ENCODE assay signal across 18 mouse cellular contexts in the genomic region with DNA sequence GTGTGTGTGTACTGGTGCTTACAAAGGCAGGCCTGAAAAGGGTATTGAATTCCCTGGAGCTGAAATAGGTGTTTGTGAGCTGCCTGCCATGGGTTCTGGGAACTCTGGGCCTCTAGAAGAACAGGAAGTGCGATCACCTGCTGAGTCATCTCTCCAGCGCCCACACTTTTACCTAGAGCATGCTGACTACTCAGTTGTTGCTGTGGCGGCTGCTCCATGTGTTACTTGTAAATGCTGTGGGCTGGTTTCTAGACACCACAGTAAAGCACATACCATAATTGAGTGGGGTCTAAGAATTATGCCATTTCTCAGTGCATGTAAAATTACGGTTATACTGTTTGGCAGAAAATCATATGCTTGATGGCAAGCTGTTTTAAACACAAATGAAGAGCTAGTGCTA. TPM values are rescaled to one million over a fixed set of nuclear protein-coding genes. Genes with fewer than 3 reads are reported as not detected.
DNase-seq lines count a peak whose midpoint lies in the region; ATAC-seq and TF ChIP-seq lines count a peak whose summit lies in the region.
"Had no signal": no experiment of that assay in that cellular context is flagged by ENCODE, and none has a peak within 500 bp of the region (broad histone marks: within the 10 kb centered on the region; RNA-seq: fewer than 3 reads in every experiment).

No protein-coding gene starts in this region.

- H3K27ac ChIP-seq in forebrain, postnatal 0 days (ENCODE audit: low read depth, low read length), result no peak overlapping the region
- no peak overlapping the region for H3K27ac ChIP-seq in forebrain, embryonic 14.5 days (ENCODE audit: low read depth, low read length)
- no peak overlapping the region for H3K27ac ChIP-seq in thymus, adult 2 months (ENCODE audit: control insufficient read depth, insufficient read depth, low read length)
- no peak overlapping the region for H3K27ac ChIP-seq in lung, postnatal 0 days (ENCODE audit: low read length)
- H3K27ac ChIP-seq: limb, embryonic 10.5 days; liver, embryonic 13.5 days had no signal

- 62% methylated on average over 4 of the region's 4 CpGs for WGBS in forebrain, postnatal 0 days
- WGBS in forebrain, embryonic 14.5 days, result 73% methylated on average over 4 of the region's 4 CpGs
- 24% methylated on average over 4 of the region's 4 CpGs for WGBS in thymus, adult 2 months
- WGBS in lung, postnatal 0 days, result 72% methylated on average over 4 of the region's 4 CpGs

- no peak for TF ChIP-seq EP300 in lung, postnatal 0 days (IDR thresholded peaks at IDR 0.05)

- no peak overlapping the region for H3K4me2 ChIP-seq in forebrain, postnatal 0 days (ENCODE audit: low read depth)
- H3K4me2 ChIP-seq in forebrain, embryonic 14.5 days (ENCODE audit: low read length), result no peak overlapping the region
- no peak overlapping the region for H3K4me2 ChIP-seq in lung, postnatal 0 days (replicated peaks; ENCODE audit: low read depth, low read length)
- H3K4me2 ChIP-seq: liver, embryonic 13.5 days had no signal

- H3K9ac ChIP-seq in forebrain, postnatal 0 days, result no peak overlapping the region
- H3K9ac ChIP-seq in forebrain, embryonic 14.5 days (ENCODE audit: low read length), result no peak overlapping the region
- no peak overlapping the region for H3K9ac ChIP-seq in lung, postnatal 0 days (replicated peaks; ENCODE audit: low read depth)
- H3K9ac ChIP-seq: liver, embryonic 13.5 days had no signal

- DNase-seq in forebrain, postnatal 0 days, result peak; percentile 27
- DNase-seq in forebrain, embryonic 14.5 days (ENCODE audit: low spot score), result no peak
- peak; percentile 25 for DNase-seq in thymus, postnatal 0 days (ENCODE audit: low spot score)
- DNase-seq in thymus, adult 2 months, result no peak
- DNase-seq in thymus, postnatal 4 days, result peak; percentile 35
- DNase-seq in lung, postnatal 25 days (ENCODE audit: low spot score), result no peak
- no peak for DNase-seq in lung, postnatal 0 days (ENCODE audit: low spot score)
- DNase-seq: B cell, adult 2 months; cerebellum, adult 2 months; embryo, embryonic 11 days; heart, adult 18-20 months; kidney, adult 9 months; liver, embryonic 13.5 days; lung, postnatal 10 days; midbrain, embryonic 14.5 days had no signal

- no peak for TF ChIP-seq POLR2A in thymus, adult 2 months (IDR thresholded peaks at IDR 0.05; ENCODE audit: control insufficient read depth, extremely low read depth, insufficient read depth, low read length, poor library complexity)

- H3K36me3 ChIP-seq in forebrain, postnatal 0 days (ENCODE audit: insufficient read depth), result no peaks in the 10 kb centered on the region
- no peaks in the 10 kb centered on the region for H3K36me3 ChIP-seq in forebrain, embryonic 14.5 days (ENCODE audit: control insufficient read depth, insufficient read depth, low read length)
- 0 out of 2 replicates have a peak, but pooled peaks cover under 1% of the 10 kb centered on the region for H3K36me3 ChIP-seq in thymus, adult 2 months (ENCODE audit: control insufficient read depth, insufficient read depth, low read length)
- H3K36me3 ChIP-seq in lung, postnatal 0 days (ENCODE audit: insufficient read depth, low read length), result no peaks in the 10 kb centered on the region
- H3K36me3 ChIP-seq: liver, embryonic 13.5 days had no signal

- H3K4me3 ChIP-seq in forebrain, postnatal 0 days (ENCODE audit: low read depth, low read length), result no peak overlapping the region
- no peak overlapping the region for H3K4me3 ChIP-seq in forebrain, embryonic 14.5 days (ENCODE audit: low read depth, low read length)
- no peak overlapping the region for H3K4me3 ChIP-seq in thymus, adult 2 months (ENCODE audit: control insufficient read depth, insufficient read depth, low read length)
- no peak overlapping the region for H3K4me3 ChIP-seq in lung, postnatal 0 days (ENCODE audit: low read depth, low read length)
- H3K4me3 ChIP-seq: limb, embryonic 10.5 days; liver, embryonic 13.5 days had no signal

- H3K4me1 ChIP-seq in forebrain, postnatal 0 days (ENCODE audit: insufficient read depth), result no peaks in the 10 kb centered on the region
- H3K4me1 ChIP-seq in forebrain, embryonic 14.5 days (ENCODE audit: control insufficient read depth, insufficient read depth, low read length), result no peaks in the 10 kb centered on the region
- peaks cover 15% of the 10 kb centered on the region for H3K4me1 ChIP-seq in thymus, adult 2 months (replicated peaks; ENCODE audit: control insufficient read depth, insufficient read depth, low read length)
- no peaks in the 10 kb centered on the region for H3K4me1 ChIP-seq in lung, postnatal 0 days (ENCODE audit: insufficient read depth, low read depth, low read length)
- H3K4me1 ChIP-seq: limb, embryonic 10.5 days; liver, embryonic 13.5 days had no signal

- no peaks in the 10 kb centered on the region for H3K9me3 ChIP-seq in forebrain, postnatal 0 days (ENCODE audit: low read length)
- H3K9me3 ChIP-seq in forebrain, embryonic 14.5 days (replicated peaks; ENCODE audit: control insufficient read depth, low read length), result no peaks in the 10 kb centered on the region
- no peaks in the 10 kb centered on the region for H3K9me3 ChIP-seq in lung, postnatal 0 days (ENCODE audit: low read length)
- H3K9me3 ChIP-seq: limb, embryonic 10.5 days; liver, embryonic 13.5 days had no signal

- no peak for TF ChIP-seq CTCF in forebrain, postnatal 0 days (IDR thresholded peaks at IDR 0.05; ENCODE audit: low read depth)
- no peak for TF ChIP-seq CTCF in thymus, adult 2 months (IDR thresholded peaks at IDR 0.05; ENCODE audit: borderline replicate concordance, control insufficient read depth, extremely low read depth, insufficient read depth, low read length, poor library complexity)
- no peak for TF ChIP-seq CTCF in lung, postnatal 0 days (IDR thresholded peaks at IDR 0.05)

- H3K27me3 ChIP-seq in forebrain, postnatal 0 days (ENCODE audit: insufficient read depth, low read length), result no peaks in the 10 kb centered on the region
- H3K27me3 ChIP-seq in forebrain, embryonic 14.5 days (replicated peaks; ENCODE audit: control insufficient read depth, insufficient read depth, low read length), result no peaks in the 10 kb centered on the region
- no peaks in the 10 kb centered on the region for H3K27me3 ChIP-seq in thymus, adult 2 months (ENCODE audit: control insufficient read depth, insufficient read depth, low read length)
- no peaks in the 10 kb centered on the region for H3K27me3 ChIP-seq in lung, postnatal 0 days (replicated peaks; ENCODE audit: insufficient read depth, low read length)
- H3K27me3 ChIP-seq: liver, embryonic 13.5 days had no signal

- peak; percentile 60; the same call in 1 of the 2 replicates for ATAC-seq in forebrain, postnatal 0 days
- no peak for ATAC-seq in forebrain, embryonic 14.5 days
- peak; percentile 80 to 84 for ATAC-seq in hematopoietic stem cell, adult 5-6 weeks (replicated peaks in 1 of 2; ENCODE audit: insufficient read depth in 1 of 2, low FRiP score in 2 of 2, low TSS enrichment in 1 of 2, low read depth in 1 of 2, poor library complexity in 2 of 2, severe bottlenecking in 2 of 2)
- no peak for ATAC-seq in lung, postnatal 0 days
- ATAC-seq: hindbrain, embryonic 16.5 days had no signal

RNA-seq across cellular contexts. Expression of gene 1700010I14Rik, which starts 14.3 kb away (rescaled TPM):
- 2.3 and 3.2 TPM in 2 replicates for total RNA-seq in forebrain, postnatal 0 days (2014; rRNA removed)
- 1.8 and 2.6 TPM in 2 replicates for polyA plus RNA-seq in forebrain, postnatal 0 days (2015; fragmentation: Nextera tagmentation; extraction: Ambion mirVana)
- polyA plus RNA-seq in forebrain, embryonic 14.5 days (2014; fragmentation: Nextera tagmentation; extraction: Ambion mirVana), result 1.0 and 1.4 TPM in 2 replicates
- polyA plus RNA-seq in thymus, postnatal 0 days (2015; fragmentation: Nextera tagmentation; extraction: Ambion mirVana), result 4.6 and 5.6 TPM in 2 replicates
- polyA plus RNA-seq in thymus, adult 2 months (2012; rRNA removed), result 2.2 and 2.4 TPM in 2 replicates
- total RNA-seq in hematopoietic stem cell, adult 5-6 weeks (2017), result 2.4 and 3.4 TPM in 2 replicates
- 2.7 and 2.8 TPM in 2 replicates for polyA plus RNA-seq in lung, postnatal 0 days (2015; fragmentation: Nextera tagmentation; extraction: Ambion mirVana)

Comparison
In these comparisons a context has a peak if more than half of its experiments do, and no peak if none do; other contexts are left out.
1. ATAC-seq: peak in forebrain, postnatal 0 days (single experiment) and hematopoietic stem cell, adult 5-6 weeks (2 of 2); none in forebrain, embryonic 14.5 days (single experiment) and lung, postnatal 0 days (single experiment).
2. DNase-seq: peak in forebrain, postnatal 0 days (single experiment), thymus, postnatal 0 days (single experiment) and thymus, postnatal 4 days (single experiment); none in forebrain, embryonic 14.5 days (single experiment), thymus, adult 2 months (single experiment), lung, postnatal 25 days (single experiment) and lung, postnatal 0 days (single experiment).